Mouse (Mus musculus) testis, adult 2 months (tissue): ENCODE results near the gene Slc25a1. TPM values are rescaled to one million over a fixed set of nuclear protein-coding genes. Genes with fewer than 3 reads are reported as not detected.

Experiments used
- H3K27ac ChIP-seq: fragments of 200-500 bp; 2 replicates; pipeline ENCODE4 v1.5.1; 2012; ENCODE audit warnings: low read depth, low read length; ENCODE audit not compliant: control insufficient read depth, insufficient read depth
- H3K27me3 ChIP-seq: fragments of 200-500 bp; 2 replicates; pipeline ENCODE4 v1.6.1; 2012; ENCODE audit warnings: mild to moderate bottlenecking, low read length, moderate library complexity; ENCODE audit not compliant: control insufficient read depth, insufficient read depth
- H3K36me3 ChIP-seq: fragments of 200-500 bp; 2 replicates; pipeline ENCODE4 v1.6.1; 2012; ENCODE audit warnings: mild to moderate bottlenecking, low read length; ENCODE audit not compliant: control insufficient read depth, insufficient read depth
- H3K4me1 ChIP-seq: fragments of 200-500 bp; 2 replicates; pipeline ENCODE4 v1.6.1; 2012; ENCODE audit warnings: low read length; ENCODE audit not compliant: control insufficient read depth, insufficient read depth
- H3K4me3 ChIP-seq: fragments of 200-500 bp; 2 replicates; pipeline ENCODE4 v1.5.1; 2012; ENCODE audit warnings: low read depth, mild to moderate bottlenecking, low read length, moderate library complexity, mixed read lengths; ENCODE audit not compliant: control insufficient read depth
- CTCF ChIP-seq: fragments of 200-500 bp; IDR thresholded peaks from 2 replicates; pipeline ENCODE4 v1.5.1; 2012; ENCODE audit warnings: low read depth, mild to moderate bottlenecking, inconsistent platforms, low read length, moderate library complexity; ENCODE audit not compliant: control insufficient read depth, insufficient read depth, insufficient replicate concordance
- POLR2A ChIP-seq: fragments of 200-500 bp; IDR thresholded peaks from 2 replicates; pipeline ENCODE4 v1.6.1; 2012; ENCODE audit warnings: low read depth, mild to moderate bottlenecking, inconsistent platforms, low read length, moderate library complexity; ENCODE audit not compliant: control insufficient read depth
- polyA plus RNA-seq: library from polyadenylated mRNA; depleted of rRNA; stranded (reverse); fragments of >200 nt; gene quantifications from 2 replicates; pipeline ENCODE4 v1.2.3, GENCODE M21; 2012

Gene Slc25a1
- polyA plus RNA-seq, 1 experiment, result 52.8 TPM

GRCm38 (mm10) chr16:17893923-17894322, 34.1 kb downstream of the Slc25a1 start, which contains the start of gene Tssk1:
TSS of gene Tssk1 (plus strand) at chr16:17894223.
- TF ChIP-seq CTCF (no peak), POLR2A (peak; percentile 73; the same call in 1 of the 2 replicates)
- no peaks in the 10 kb centered on the region for H3K36me3 ChIP-seq
- H3K27me3 ChIP-seq, result no peaks in the 10 kb centered on the region
- peak within 1 kb of the TSS; percentile 90 for H3K4me3 ChIP-seq
- H3K27ac ChIP-seq, result peak within 1 kb of the TSS; percentile 84
- peaks cover 8% of the 10 kb centered on the region for H3K4me1 ChIP-seq

GRCm38 (mm10) chr16:17892606-17893005, 35.4 kb downstream of the Slc25a1 start:
- Histone ChIP-seq H3K4me3 (peak overlapping the region; percentile 90), H3K27ac (no peak overlapping the region), H3K36me3 (no peaks in the 10 kb centered on the region), H3K4me1 (peaks cover 8% of the 10 kb centered on the region), H3K27me3 (no peaks in the 10 kb centered on the region)
- TF ChIP-seq CTCF, result no peak

- Histone ChIP-seq H3K36me3 (no peaks in the 10 kb centered on the region), H3K4me1 (peaks cover 8% of the 10 kb centered on the region), H3K27me3 (no peaks in the 10 kb centered on the region), H3K4me3 (peak within 1 kb of the TSS; percentile 99), H3K27ac (peak within 1 kb of the TSS; percentile 95)
- TF ChIP-seq POLR2A (peak; percentile 63), CTCF (no peak)
Measured at GRCm38 (mm10) chr16:17891567-17891959, 36.5 kb downstream of the Slc25a1 start, which contains the start of gene Gm20518. TSS of gene Gm20518 (minus strand) at chr16:17891671.

GRCm38 (mm10) chr16:17890917-17891566, 37.0 kb downstream of the Slc25a1 start:
- no peak for TF ChIP-seq POLR2A
- TF ChIP-seq CTCF, result no peak
- peaks cover 8% of the 10 kb centered on the region for H3K4me1 ChIP-seq
- H3K36me3 ChIP-seq, result no peaks in the 10 kb centered on the region
- peak overlapping the region; percentile 95 for H3K27ac ChIP-seq
- no peaks in the 10 kb centered on the region for H3K27me3 ChIP-seq
- peak overlapping the region; percentile 99 for H3K4me3 ChIP-seq

GRCm38 (mm10) chr16:17890342-17890727, 37.7 kb downstream of the Slc25a1 start:
- H3K4me3 ChIP-seq, result peak overlapping the region; percentile 99
- H3K27me3 ChIP-seq, result no peaks in the 10 kb centered on the region
- TF ChIP-seq CTCF (no peak), POLR2A (no peak)
- H3K27ac ChIP-seq, result no peak overlapping the region
- H3K36me3 ChIP-seq, result no peaks in the 10 kb centered on the region
- peaks cover 8% of the 10 kb centered on the region for H3K4me1 ChIP-seq

- no peak for TF ChIP-seq POLR2A
- TF ChIP-seq CTCF, result no peak
- Histone ChIP-seq H3K4me1 (peaks cover 8% of the 10 kb centered on the region), H3K4me3 (peak overlapping the region; percentile 99), H3K36me3 (no peaks in the 10 kb centered on the region), H3K27ac (no peak overlapping the region), H3K27me3 (no peaks in the 10 kb centered on the region)
Measured at GRCm38 (mm10) chr16:17889689-17890341, 38.2 kb downstream of the Slc25a1 start.

- Histone ChIP-seq H3K4me1 (peaks cover 2% of the 10 kb centered on the region; the same call in 1 of the 2 replicates), H3K36me3 (no peaks in the 10 kb centered on the region), H3K27ac (no peak overlapping the region), H3K4me3 (no peak overlapping the region), H3K27me3 (no peaks in the 10 kb centered on the region)
- no peak for TF ChIP-seq POLR2A
- TF ChIP-seq CTCF, result no peak
Measured at GRCm38 (mm10) chr16:17884116-17884515, 43.9 kb downstream of the Slc25a1 start.

GRCm38 (mm10) chr16:17882196-17882595, 45.8 kb downstream of the Slc25a1 start:
- Histone ChIP-seq H3K36me3 (no peaks in the 10 kb centered on the region), H3K27ac (no peak overlapping the region), H3K4me3 (no peak overlapping the region), H3K27me3 (no peaks in the 10 kb centered on the region), H3K4me1 (peaks cover 2% of the 10 kb centered on the region; the same call in 1 of the 2 replicates)
- TF ChIP-seq POLR2A (no peak), CTCF (no peak)
